Mouse (Mus musculus): ENCODE data around the gene Psenen.

Psenen gene

DNA sequence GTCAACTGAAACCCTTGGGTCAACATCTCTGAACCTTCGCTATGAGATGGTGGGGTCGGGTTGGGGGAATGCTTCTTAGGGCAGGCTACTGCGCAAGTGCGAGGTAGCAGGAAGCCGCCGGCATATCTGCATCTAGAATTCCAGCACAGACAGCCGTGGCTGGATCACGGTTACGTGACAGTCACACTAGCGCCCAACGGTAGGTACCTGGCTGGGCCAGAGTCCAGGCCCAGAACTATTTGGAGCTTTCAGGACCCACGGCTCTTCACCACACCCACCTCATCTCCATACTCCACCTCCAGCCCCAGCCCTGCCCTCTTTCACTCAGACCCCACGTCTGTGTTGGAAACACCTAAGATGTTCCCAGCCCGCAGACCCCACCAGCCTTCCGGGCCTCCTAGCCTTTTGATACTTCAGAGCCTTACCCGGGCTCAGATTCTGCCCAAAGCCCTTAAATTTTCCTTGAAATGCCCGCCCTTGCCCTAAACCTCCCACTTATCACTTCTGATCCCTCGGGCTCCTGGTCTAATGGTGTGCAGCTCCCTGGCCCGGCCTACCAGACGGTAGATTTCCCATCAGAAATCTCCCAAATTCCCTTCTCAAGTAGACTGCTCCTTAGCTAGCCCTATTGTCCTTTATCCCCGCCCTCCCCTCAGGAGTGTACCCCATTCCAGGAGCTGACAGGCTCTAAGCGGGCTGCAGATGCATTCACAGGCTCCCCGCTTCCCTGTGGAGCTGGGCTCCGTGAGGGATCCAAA is 48.2 kb downstream of the Psenen start:
- no peak for DNase-seq (ENCODE audit: low spot score)
